Mouse (Mus musculus) neural tube, embryonic 11.5 days (tissue): ENCODE data around the gene Klhdc8b. TPM values are rescaled to one million over a fixed set of nuclear protein-coding genes. Genes with fewer than 3 reads are reported as not detected.

Source experiments
- ATAC-seq: fragments of 200-750 bp; cut with Nextera tagmentation; 2 replicates; pipeline ENCODE4 v1.8.0; 2017; ENCODE audit warnings: moderate number of reproducible peaks, mild to moderate bottlenecking, moderate TSS enrichment, moderate library complexity; ENCODE audit not compliant: insufficient read depth, low FRiP score, low TSS enrichment
- DNase-seq: peaks from one replicate; pipeline ENCODE4 v3.0.0-alpha.2; 2015; ENCODE audit warnings: low spot score
- H3K27ac ChIP-seq: fragments of 300-500 bp; sonication (generic); 2 replicates; pipeline ENCODE4 v1.5.1; 2014; ENCODE audit warnings: low read depth, mild to moderate bottlenecking, low read length
- H3K27me3 ChIP-seq: fragments of 300-500 bp; sonication (generic); 2 replicates; pipeline ENCODE4 v1.6.1; 2014; ENCODE audit warnings: mild to moderate bottlenecking, low read length, mixed read lengths; ENCODE audit not compliant: control insufficient read depth, insufficient read depth
- H3K36me3 ChIP-seq: fragments of 300-500 bp; sonication (generic); 2 replicates; pipeline ENCODE4 v1.6.1; 2014; ENCODE audit warnings: mild to moderate bottlenecking, low read length, moderate library complexity, mixed read lengths; ENCODE audit not compliant: control insufficient read depth, insufficient read depth
- H3K4me1 ChIP-seq: fragments of 300-500 bp; sonication (generic); 2 replicates; pipeline ENCODE4 v1.6.1; 2014; ENCODE audit warnings: low read length, mixed read lengths; ENCODE audit not compliant: control insufficient read depth, insufficient read depth
- H3K4me2 ChIP-seq: fragments of 300-500 bp; sonication (generic); 2 replicates; pipeline ENCODE4 v1.6.1; 2014; ENCODE audit warnings: low read depth, mild to moderate bottlenecking, moderate library complexity
- H3K4me3 ChIP-seq: fragments of 300-500 bp; sonication (generic); 2 replicates; pipeline ENCODE4 v1.5.1; 2014; ENCODE audit warnings: low read depth, low read length
- H3K9ac ChIP-seq: fragments of 300-500 bp; sonication (generic); 2 replicates; pipeline ENCODE4 v1.6.1; 2014; ENCODE audit warnings: mild to moderate bottlenecking, low read length
- H3K9me3 ChIP-seq: fragments of 300-500 bp; sonication (generic); 2 replicates; pipeline ENCODE4 v1.6.1; 2016; ENCODE audit warnings: low read length; ENCODE audit not compliant: control insufficient read depth
- whole genome bisulfite sequencing: fragments of 180-500 bp; shearing (Covaris S2); extraction: QIAGEN DNeasy Blood & Tissue Kit; methylation state at CpG from one replicate; pipeline ENCODE4 v1.1.7; 2014; 5-methylcytosine and 5-hydroxymethylcytosine counted together
- polyA plus RNA-seq: library from polyadenylated mRNA; unstranded; fragments of >200 nt; fragmentation: Nextera tagmentation; extraction: Ambion mirVana; gene quantifications from 2 replicates; pipeline ENCODE4 v1.2.1, GENCODE M21; 2014

Gene Klhdc8b
- polyA plus RNA-seq, 1 experiment from 2014 or later, result 28.9 TPM

DNA sequence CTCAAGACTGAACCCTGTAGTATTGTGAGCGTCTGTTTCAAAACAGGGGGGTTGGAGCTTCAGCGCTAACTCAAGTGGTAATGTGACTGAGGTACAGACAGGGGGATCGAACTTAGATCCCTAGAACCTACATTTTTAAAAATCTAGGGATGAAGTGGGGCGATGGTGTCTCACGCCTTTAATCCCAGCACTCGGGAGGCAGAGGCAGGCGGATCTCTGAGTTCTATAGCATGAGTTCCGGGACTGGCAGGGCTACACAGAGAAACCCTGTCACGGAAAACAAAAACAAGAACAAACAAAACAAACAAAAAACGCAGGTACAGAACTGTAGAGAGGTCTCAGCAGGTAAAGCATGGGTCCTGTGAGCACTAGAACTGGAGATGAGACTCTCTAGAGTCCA is 4.4 kb downstream of the Klhdc8b start:
- Histone ChIP-seq H3K4me3 (no peak overlapping the region), H3K9ac (no peak overlapping the region), H3K27ac (no peak overlapping the region), H3K36me3 (no peaks in the 10 kb centered on the region), H3K4me2 (no peak overlapping the region), H3K4me1 (peaks cover 9% of the 10 kb centered on the region), H3K9me3 (no peaks in the 10 kb centered on the region), H3K27me3 (no peaks in the 10 kb centered on the region)
- WGBS, result 90% methylated on average over 10 of the region's 10 CpGs
- ATAC-seq (no peak), DNase-seq (no peak)

DNA sequence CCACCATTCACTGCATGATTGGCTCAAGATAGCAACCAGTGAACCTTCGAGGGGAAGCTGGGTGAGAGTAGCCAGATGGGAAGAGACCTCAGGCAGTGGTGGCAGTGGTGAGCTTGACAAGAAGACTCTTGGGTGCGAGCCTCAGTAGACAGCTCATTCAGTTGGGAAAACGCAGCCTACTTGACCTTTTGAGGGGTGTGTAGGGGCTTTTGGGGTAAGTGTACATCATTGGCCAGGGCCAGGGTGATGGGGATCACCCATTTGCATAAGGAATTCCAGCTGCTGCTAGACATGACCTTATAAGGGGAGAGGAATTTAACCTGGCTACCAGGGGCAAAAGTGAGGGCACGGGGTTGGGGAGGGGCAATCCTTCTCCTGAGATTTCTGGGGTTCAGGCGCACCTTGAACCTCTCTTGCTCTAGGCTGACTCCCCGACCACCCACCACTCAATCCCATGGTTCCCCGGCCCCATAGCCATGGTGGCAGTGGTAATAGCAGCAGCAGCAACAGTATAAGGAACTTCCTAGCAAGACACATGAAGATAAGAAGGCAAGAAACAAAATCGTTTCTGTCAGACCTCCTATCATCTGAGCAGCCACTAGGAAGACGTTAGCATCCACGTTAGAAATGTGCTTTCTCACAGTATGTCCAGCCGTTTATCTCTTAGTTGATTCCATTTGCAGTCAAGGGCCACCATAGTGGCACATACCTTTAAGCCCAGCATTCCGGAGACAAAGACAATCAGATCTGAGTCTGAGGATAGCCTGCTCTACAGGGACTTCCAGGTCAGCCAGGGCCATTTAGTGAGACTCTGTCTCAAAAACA is 5.4 kb downstream of the Klhdc8b start:
- no peaks in the 10 kb centered on the region for H3K36me3 ChIP-seq
- DNase-seq (no peak), ATAC-seq (no peak)
- no peak overlapping the region for H3K9ac ChIP-seq
- H3K4me1 ChIP-seq, result peaks cover under 1% of the 10 kb centered on the region
- H3K9me3 ChIP-seq, result no peaks in the 10 kb centered on the region
- no peaks in the 10 kb centered on the region for H3K27me3 ChIP-seq
- no peak overlapping the region for H3K27ac ChIP-seq
- H3K4me2 ChIP-seq, result no peak overlapping the region
- 79% methylated on average over 12 of the region's 12 CpGs for WGBS
- no peak overlapping the region for H3K4me3 ChIP-seq

DNA sequence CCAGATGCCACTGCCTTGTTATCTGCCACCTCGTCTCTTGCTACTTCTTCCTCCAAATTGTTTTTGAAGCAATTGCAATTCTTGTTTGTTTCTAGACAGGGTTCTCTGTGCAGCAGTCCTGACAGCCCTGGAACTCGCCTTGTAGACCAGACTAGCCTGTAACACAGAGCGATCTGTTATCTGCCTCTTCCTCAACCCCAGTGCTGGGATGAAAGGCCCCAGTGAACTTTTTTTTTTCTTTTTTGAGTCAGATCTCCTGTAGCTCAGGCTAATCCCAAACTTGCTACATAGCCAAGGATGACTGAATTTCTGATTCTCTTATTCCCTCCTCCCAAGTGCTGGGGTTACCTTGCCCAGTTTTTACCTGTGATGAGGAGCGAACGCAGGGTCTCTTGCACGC is 7.0 kb downstream of the Klhdc8b start:
- DNase-seq, result no peak
- Histone ChIP-seq H3K36me3 (no peaks in the 10 kb centered on the region), H3K4me2 (no peak overlapping the region), H3K27me3 (no peaks in the 10 kb centered on the region), H3K4me3 (no peak overlapping the region), H3K9ac (no peak overlapping the region), H3K9me3 (no peaks in the 10 kb centered on the region), H3K4me1 (peaks cover 14% of the 10 kb centered on the region), H3K27ac (no peak overlapping the region)
- WGBS, result 87% methylated on average over 6 of the region's 6 CpGs
- ATAC-seq, result no peak

DNA sequence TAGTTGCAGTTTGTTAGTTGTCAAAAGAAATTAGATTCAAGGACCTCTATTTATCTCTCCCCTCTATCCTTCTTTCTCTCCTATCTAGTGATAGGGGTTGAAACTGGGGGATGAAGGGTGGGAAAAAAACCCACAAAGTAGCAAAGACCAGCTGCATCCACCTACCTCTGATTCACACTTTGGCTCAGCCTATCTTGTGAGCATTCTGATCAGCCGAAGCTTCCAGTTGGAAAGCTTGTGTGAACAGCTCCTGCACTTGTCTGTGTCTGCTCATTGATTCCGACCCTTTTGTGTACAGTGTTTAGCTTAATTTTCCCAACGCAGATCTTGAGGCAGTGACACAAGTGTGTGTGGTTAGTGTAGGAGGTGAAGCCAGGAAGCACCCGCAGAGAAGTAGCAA is 7.9 kb downstream of the Klhdc8b start:
- Histone ChIP-seq H3K27ac (no peak overlapping the region), H3K9ac (no peak overlapping the region), H3K27me3 (no peaks in the 10 kb centered on the region), H3K9me3 (no peaks in the 10 kb centered on the region), H3K36me3 (no peaks in the 10 kb centered on the region), H3K4me1 (peaks cover 16% of the 10 kb centered on the region), H3K4me3 (no peak overlapping the region), H3K4me2 (no peak overlapping the region)
- DNase-seq, result no peak
- WGBS, result 83% methylated on average over 4 of the region's 4 CpGs
- no peak for ATAC-seq

DNA sequence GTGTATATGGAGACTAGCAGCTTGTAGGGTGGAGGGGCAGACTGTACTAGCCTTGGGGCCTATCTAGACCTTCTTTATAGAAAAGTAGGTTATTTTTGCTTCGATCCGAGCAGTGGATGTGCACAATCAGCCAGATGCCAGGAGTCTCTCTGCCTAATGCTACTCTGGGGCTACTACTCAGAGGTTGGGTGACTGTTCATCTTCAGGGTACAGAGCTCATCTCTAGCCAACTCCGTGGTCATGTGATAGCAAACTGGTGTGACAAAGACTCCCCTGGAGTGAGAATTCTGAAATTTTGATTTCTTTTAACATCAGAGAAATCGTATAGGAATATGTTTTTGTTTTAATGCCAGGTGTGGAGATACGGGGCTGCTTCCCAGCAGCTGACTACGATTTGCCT is 8.5 kb downstream of the Klhdc8b start:
- Histone ChIP-seq H3K36me3 (no peaks in the 10 kb centered on the region), H3K9me3 (no peaks in the 10 kb centered on the region), H3K27ac (no peak overlapping the region), H3K9ac (peak overlapping the region; percentile 69), H3K27me3 (no peaks in the 10 kb centered on the region), H3K4me2 (peak overlapping the region; percentile 91), H3K4me1 (peaks cover 16% of the 10 kb centered on the region), H3K4me3 (peak overlapping the region; percentile 57)
- DNase-seq (no peak), ATAC-seq (no peak)
- 57% methylated on average over 6 of the region's 6 CpGs for WGBS

DNA sequence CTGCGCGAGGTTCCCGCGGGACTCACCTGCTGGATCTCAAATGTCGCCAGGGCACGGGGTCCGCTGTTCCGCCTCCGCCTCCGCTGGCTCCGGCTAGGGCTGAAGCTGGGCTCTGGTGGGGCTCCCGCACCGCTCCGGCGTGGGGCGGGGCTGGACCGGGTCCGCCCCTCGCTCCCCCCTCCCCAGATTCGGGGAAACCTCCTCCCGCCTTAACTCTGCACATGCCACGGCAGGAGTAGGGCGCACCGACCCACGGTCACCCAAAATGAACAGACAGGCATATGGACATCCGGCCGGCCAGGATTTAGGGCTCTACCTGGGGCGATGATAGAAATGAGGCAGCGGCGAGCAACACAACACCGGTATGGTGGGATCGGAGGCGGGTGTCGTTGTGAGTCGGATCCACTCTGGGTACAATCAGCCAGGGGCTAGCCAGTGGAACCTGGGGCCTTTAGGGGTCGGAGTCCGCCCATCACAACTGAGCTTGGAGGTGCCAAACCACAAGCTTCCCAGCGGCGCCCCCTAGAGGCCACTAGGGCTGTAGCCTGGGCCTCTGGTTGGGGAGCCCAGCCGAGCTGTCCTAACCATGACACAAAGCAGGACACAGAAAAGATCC is 9.0 kb downstream of the Klhdc8b start:
- peak overlapping the region; percentile 91 for H3K4me2 ChIP-seq
- H3K36me3 ChIP-seq, result no peaks in the 10 kb centered on the region
- DNase-seq (peak; percentile 92), ATAC-seq (peak; percentile 49)
- WGBS, result under 1% methylated on average over 40 of the region's 40 CpGs
- no peaks in the 10 kb centered on the region for H3K9me3 ChIP-seq
- H3K4me1 ChIP-seq, result peaks cover 16% of the 10 kb centered on the region
- H3K27ac ChIP-seq, result no peak overlapping the region
- H3K27me3 ChIP-seq, result no peaks in the 10 kb centered on the region
- H3K9ac ChIP-seq, result peak overlapping the region; percentile 69
- peak overlapping the region; percentile 57 for H3K4me3 ChIP-seq

DNA sequence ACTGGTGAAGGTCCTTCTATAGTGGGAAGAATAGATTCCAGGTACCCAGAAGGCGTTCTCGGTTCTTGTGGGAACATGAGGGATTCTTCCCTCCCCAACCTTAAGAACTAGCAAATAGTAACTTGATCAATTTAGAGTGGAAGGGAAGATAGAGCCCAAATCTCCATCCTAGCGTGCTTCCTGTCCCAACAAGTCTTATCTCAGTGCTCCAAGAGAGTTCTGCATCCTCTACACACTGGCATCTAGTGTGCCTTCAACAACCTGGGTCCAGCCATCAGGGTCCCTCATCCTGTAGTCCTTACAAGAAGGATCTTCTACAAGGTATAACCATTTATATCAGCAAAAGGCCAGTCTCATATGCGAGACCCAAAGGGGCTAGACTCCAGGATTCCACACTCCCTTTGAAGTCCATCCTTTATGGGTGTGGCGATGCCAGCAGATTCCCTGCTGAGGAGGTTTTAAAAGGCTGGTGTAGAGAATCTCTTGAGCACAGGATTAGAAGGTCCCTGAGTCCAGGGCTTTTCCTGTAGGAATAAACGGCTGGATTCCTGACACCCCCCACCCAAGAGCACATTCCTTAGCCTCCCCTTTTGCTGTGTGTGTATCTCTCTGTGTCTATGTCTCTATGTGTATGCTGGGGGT is 9.7 kb downstream of the Klhdc8b start:
- Histone ChIP-seq H3K4me2 (peak overlapping the region; percentile 91), H3K9ac (peak overlapping the region; percentile 69), H3K36me3 (no peaks in the 10 kb centered on the region), H3K27me3 (no peaks in the 10 kb centered on the region), H3K4me3 (peak overlapping the region; percentile 57), H3K27ac (no peak overlapping the region), H3K4me1 (peaks cover 16% of the 10 kb centered on the region), H3K9me3 (no peaks in the 10 kb centered on the region)
- DNase-seq (no peak), ATAC-seq (no peak)
- WGBS, result 51% methylated on average over 6 of the region's 6 CpGs

DNA sequence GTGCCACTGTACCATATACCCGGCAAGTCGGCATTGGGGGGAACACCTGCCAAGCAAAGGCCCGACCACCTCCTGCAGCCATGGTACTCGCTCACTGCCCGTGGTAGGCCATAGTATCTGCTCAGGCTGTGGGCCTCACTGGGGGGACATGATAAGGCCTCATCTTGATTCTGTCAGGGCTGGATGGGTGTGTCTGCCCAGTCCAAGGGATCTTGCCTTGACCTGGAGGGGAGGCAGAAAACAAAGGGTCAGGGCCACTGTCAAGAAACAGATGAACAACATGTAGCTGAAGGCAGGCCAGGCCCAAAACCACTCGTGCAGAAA is 10.2 kb downstream of the Klhdc8b start:
- no peaks in the 10 kb centered on the region for H3K9me3 ChIP-seq
- 0 out of 2 replicates have a peak overlapping the region, but pooled peaks have one; percentile 14 for H3K9ac ChIP-seq
- H3K4me1 ChIP-seq, result peaks cover 16% of the 10 kb centered on the region
- H3K27me3 ChIP-seq, result no peaks in the 10 kb centered on the region
- no peaks in the 10 kb centered on the region for H3K36me3 ChIP-seq
- no peak overlapping the region for H3K4me3 ChIP-seq
- peak overlapping the region; percentile 73; the same call in 1 of the 2 replicates for H3K27ac ChIP-seq
- 80% methylated on average over 6 of the region's 6 CpGs for WGBS
- ATAC-seq, result no peak
- peak overlapping the region; percentile 91 for H3K4me2 ChIP-seq
- DNase-seq, result no peak
